Mouse (Mus musculus): Measurements from ENCODE around the gene Lrch4. TPM values are rescaled to one million over a fixed set of nuclear protein-coding genes. Genes with fewer than 3 reads are reported as not detected.

The Lrch4 gene
- polyA plus RNA-seq, 1 experiment from 2014 or later, result 14.9 TPM

GRCm38 (mm10) chr5:137686127-137686790, 57.3 kb downstream of the Lrch4 start:
- Histone ChIP-seq H3K9ac (ENCODE audit: low read depth, low read length) (no peak overlapping the region), H3K36me3 (ENCODE audit: control insufficient read depth, insufficient read depth, low read length) (no peaks in the 10 kb centered on the region), H3K9me3 (ENCODE audit: control insufficient read depth, low read length) (no peaks in the 10 kb centered on the region), H3K27ac (ENCODE audit: low read depth, low read length) (no peak overlapping the region), H3K27me3 (replicated peaks; ENCODE audit: control insufficient read depth, insufficient read depth, low read length) (no peaks in the 10 kb centered on the region), H3K4me3 (ENCODE audit: low read length) (no peak overlapping the region), H3K4me1 (ENCODE audit: control insufficient read depth, insufficient read depth, low read depth, low read length) (peaks cover 17% of the 10 kb centered on the region), H3K4me2 (ENCODE audit: low read length) (no peak overlapping the region)
- 87% methylated on average over 6 of the region's 6 CpGs for WGBS
- no peak for ATAC-seq

- 87% methylated on average over 3 of the region's 3 CpGs for WGBS
- no peak for ATAC-seq
- H3K4me1 ChIP-seq (ENCODE audit: control insufficient read depth, insufficient read depth, low read depth, low read length), result no peaks in the 10 kb centered on the region; the same call in 1 of the 2 replicates
- H3K27me3 ChIP-seq (replicated peaks; ENCODE audit: control insufficient read depth, insufficient read depth, low read length), result no peaks in the 10 kb centered on the region
- H3K9ac ChIP-seq (ENCODE audit: low read depth, low read length), result no peak overlapping the region; the same call in 1 of the 2 replicates
- no peaks in the 10 kb centered on the region for H3K9me3 ChIP-seq (ENCODE audit: control insufficient read depth, low read length)
- no peak overlapping the region for H3K4me3 ChIP-seq (ENCODE audit: low read length)
- no peaks in the 10 kb centered on the region for H3K36me3 ChIP-seq (ENCODE audit: control insufficient read depth, insufficient read depth, low read length)
- no peak overlapping the region for H3K4me2 ChIP-seq (ENCODE audit: low read length)
- no peak overlapping the region for H3K27ac ChIP-seq (ENCODE audit: low read depth, low read length)
Observed at GRCm38 (mm10) chr5:137689974-137690373, 61.1 kb downstream of the Lrch4 start.

DNA sequence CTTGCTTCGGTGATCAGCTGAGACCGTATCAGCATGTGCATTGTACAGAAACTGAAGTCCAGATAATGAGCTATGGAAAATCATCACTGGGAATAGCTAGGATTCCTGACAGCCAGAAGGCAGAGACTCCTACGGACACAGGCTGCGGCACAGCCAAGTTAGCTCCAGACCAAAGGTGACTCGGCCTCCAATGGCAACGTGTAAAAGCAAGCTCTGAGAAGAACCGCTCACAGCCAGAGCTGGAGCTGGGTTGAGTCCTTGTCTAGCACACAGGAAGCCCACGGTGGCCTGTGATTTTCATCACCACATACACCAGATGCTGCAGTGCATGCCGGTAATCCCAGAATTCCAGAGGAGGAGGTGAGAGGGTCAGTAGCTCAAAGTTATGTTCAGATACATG, 61.6 kb downstream of the Lrch4 start:
- Histone ChIP-seq H3K4me3 (ENCODE audit: low read length) (no peak overlapping the region), H3K9me3 (ENCODE audit: control insufficient read depth, low read length) (no peaks in the 10 kb centered on the region)
- ATAC-seq, result no peak

More for the DNA sequence above, 61.6 kb downstream of the Lrch4 start:
- H3K27ac ChIP-seq (ENCODE audit: low read depth, low read length), result no peak overlapping the region
- H3K27me3 ChIP-seq (replicated peaks; ENCODE audit: control insufficient read depth, insufficient read depth, low read length), result no peaks in the 10 kb centered on the region
- no peak overlapping the region for H3K9ac ChIP-seq (ENCODE audit: low read depth, low read length)
- no peaks in the 10 kb centered on the region for H3K36me3 ChIP-seq (ENCODE audit: control insufficient read depth, insufficient read depth, low read length)
- WGBS, result 67% methylated on average over 9 of the region's 9 CpGs
- no peak overlapping the region for H3K4me2 ChIP-seq (ENCODE audit: low read length)
- no peaks in the 10 kb centered on the region for H3K4me1 ChIP-seq (ENCODE audit: control insufficient read depth, insufficient read depth, low read depth, low read length)

Other genes starting within 250 kb of the Lrch4 start
- 0.19 and 0.24 TPM in 2 replicates for gene Zan, start 152.1 kb upstream of the Lrch4 start, polyA plus RNA-seq (2015; fragmentation: Nextera tagmentation; extraction: Ambion mirVana)
- 79.3 and 87.0 TPM in 2 replicates for gene Pop7, start 126.6 kb upstream of the Lrch4 start, polyA plus RNA-seq (2015; fragmentation: Nextera tagmentation; extraction: Ambion mirVana)
- gene Gigyf1, start 110.6 kb upstream of the Lrch4 start, polyA plus RNA-seq (2015; fragmentation: Nextera tagmentation; extraction: Ambion mirVana), result 11.8 and 16.3 TPM in 2 replicates
- gene Epo, start 95.9 kb upstream of the Lrch4 start, polyA plus RNA-seq (2015; fragmentation: Nextera tagmentation; extraction: Ambion mirVana), result not detected in 2 replicates
- gene Gnb2, start 95.6 kb upstream of the Lrch4 start, polyA plus RNA-seq (2015; fragmentation: Nextera tagmentation; extraction: Ambion mirVana), result 519 and 521 TPM in 2 replicates
- gene Actl6b, start 75.6 kb upstream of the Lrch4 start, polyA plus RNA-seq (2015; fragmentation: Nextera tagmentation; extraction: Ambion mirVana), result 268 and 271 TPM in 2 replicates
- 7.9 and 8.4 TPM in 2 replicates for gene Tfr2, start 59.3 kb upstream of the Lrch4 start, polyA plus RNA-seq (2015; fragmentation: Nextera tagmentation; extraction: Ambion mirVana)
- 60.0 and 63.4 TPM in 2 replicates for gene Mospd3, start 28.1 kb upstream of the Lrch4 start, polyA plus RNA-seq (2015; fragmentation: Nextera tagmentation; extraction: Ambion mirVana)
- gene Pcolce, start 15.3 kb upstream of the Lrch4 start, polyA plus RNA-seq (2015; fragmentation: Nextera tagmentation; extraction: Ambion mirVana), result 23.3 and 25.7 TPM in 2 replicates
- not detected in 2 replicates for gene Fbxo24, start 119 bp upstream of the Lrch4 start, polyA plus RNA-seq (2015; fragmentation: Nextera tagmentation; extraction: Ambion mirVana)
- 7.4 and 7.6 TPM in 2 replicates for gene Gm20605, start 54 bp downstream of the Lrch4 start, polyA plus RNA-seq (2015; fragmentation: Nextera tagmentation; extraction: Ambion mirVana)
- gene Sap25, start 12.2 kb downstream of the Lrch4 start, polyA plus RNA-seq (2015; fragmentation: Nextera tagmentation; extraction: Ambion mirVana), result 3.4 and 6.6 TPM in 2 replicates
- 0.11 and 0.16 TPM in 2 replicates for gene Irs3, start 16.6 kb downstream of the Lrch4 start, polyA plus RNA-seq (2015; fragmentation: Nextera tagmentation; extraction: Ambion mirVana)
- 20.1 and 21.7 TPM in 2 replicates for gene Agfg2, start 55.6 kb downstream of the Lrch4 start, polyA plus RNA-seq (2015; fragmentation: Nextera tagmentation; extraction: Ambion mirVana)
- 44.0 and 50.2 TPM in 2 replicates for gene Nyap1, start 112.5 kb downstream of the Lrch4 start, polyA plus RNA-seq (2015; fragmentation: Nextera tagmentation; extraction: Ambion mirVana)
- 101 and 150 TPM in 2 replicates for gene Tsc22d4, start 116.6 kb downstream of the Lrch4 start, polyA plus RNA-seq (2015; fragmentation: Nextera tagmentation; extraction: Ambion mirVana)
- gene Ppp1r35, start 149.7 kb downstream of the Lrch4 start, polyA plus RNA-seq (2015; fragmentation: Nextera tagmentation; extraction: Ambion mirVana), result 34.9 and 41.8 TPM in 2 replicates
- gene Mepce, start 158.5 kb downstream of the Lrch4 start, polyA plus RNA-seq (2015; fragmentation: Nextera tagmentation; extraction: Ambion mirVana), result 11.1 and 12.2 TPM in 2 replicates
- gene Zcwpw1, start 158.7 kb downstream of the Lrch4 start, polyA plus RNA-seq (2015; fragmentation: Nextera tagmentation; extraction: Ambion mirVana), result 11.2 and 13.5 TPM in 2 replicates
- 0.17 and 0.51 TPM in 2 replicates for gene Pilra, start 207.2 kb downstream of the Lrch4 start, polyA plus RNA-seq (2015; fragmentation: Nextera tagmentation; extraction: Ambion mirVana)
- gene Pilrb1, start 229.0 kb downstream of the Lrch4 start, polyA plus RNA-seq (2015; fragmentation: Nextera tagmentation; extraction: Ambion mirVana), result not detected in 2 replicates
- not detected in 2 replicates for gene Pilrb2, start 242.7 kb downstream of the Lrch4 start, polyA plus RNA-seq (2015; fragmentation: Nextera tagmentation; extraction: Ambion mirVana)